Mouse (Mus musculus) G1E-ER4 (cell line): Measurements from ENCODE around the gene Zfyve21. TPM values are rescaled to one million over a fixed set of nuclear protein-coding genes. Genes with fewer than 3 reads are reported as not detected.

Source experiments
- GATA1 ChIP-seq: IDR thresholded peaks from one replicate; pipeline ENCODE4 v1.8.0; 2012; ENCODE audit warnings: low read length, inconsistent platforms
- polyA plus RNA-seq: library from polyadenylated mRNA; stranded (reverse); fragments of >175 nt; gene quantifications from 2 replicates; pipeline ENCODE4 v1.2.3, GENCODE M21; 2012

The Zfyve21 gene
- polyA plus RNA-seq, 1 experiment, result 11.8 TPM

GRCm38 (mm10) chr12:111794102-111794501, 19.9 kb upstream of the Zfyve21 start:
- TF ChIP-seq GATA1, result no peak

GRCm38 (mm10) chr12:111794526-111795179, 19.3 kb upstream of the Zfyve21 start:
- no peak for TF ChIP-seq GATA1

- no peak for TF ChIP-seq GATA1
Observed at GRCm38 (mm10) chr12:111795180-111795895, 18.6 kb upstream of the Zfyve21 start.

- no peak for TF ChIP-seq GATA1
Observed at GRCm38 (mm10) chr12:111797251-111797650, 16.7 kb upstream of the Zfyve21 start.

- TF ChIP-seq GATA1, result no peak
Observed at GRCm38 (mm10) chr12:111798493-111798892, 15.5 kb upstream of the Zfyve21 start.

- no peak for TF ChIP-seq GATA1
Observed at GRCm38 (mm10) chr12:111800459-111801183, 13.3 kb upstream of the Zfyve21 start.

GRCm38 (mm10) chr12:111803538-111803937, 10.4 kb upstream of the Zfyve21 start:
- no peak for TF ChIP-seq GATA1

- no peak for TF ChIP-seq GATA1
Observed at GRCm38 (mm10) chr12:111808775-111809174, 5.2 kb upstream of the Zfyve21 start.

- TF ChIP-seq GATA1, result no peak
Observed at GRCm38 (mm10) chr12:111809762-111810161, 4.2 kb upstream of the Zfyve21 start.

GRCm38 (mm10) chr12:111812075-111812474, 1.9 kb upstream of the Zfyve21 start:
- TF ChIP-seq GATA1, result no peak

GRCm38 (mm10) chr12:111812611-111813010, 1.4 kb upstream of the Zfyve21 start:
- TF ChIP-seq GATA1, result no peak

- no peak for TF ChIP-seq GATA1
Observed at GRCm38 (mm10) chr12:111813111-111813765, 732 bp upstream of the Zfyve21 start.

GRCm38 (mm10) chr12:111814769-111815762, 1.1 kb downstream of the Zfyve21 start:
- TF ChIP-seq GATA1, result no peak

- TF ChIP-seq GATA1, result no peak
Observed at GRCm38 (mm10) chr12:111816528-111816927, 2.6 kb downstream of the Zfyve21 start.

- no peak for TF ChIP-seq GATA1
Observed at GRCm38 (mm10) chr12:111816967-111817366, 3.0 kb downstream of the Zfyve21 start.
